Mouse (Mus musculus): ENCODE data around the gene Clic3. TPM values are rescaled to one million over a fixed set of nuclear protein-coding genes. Genes with fewer than 3 reads are reported as not detected.

The Clic3 gene
- total and polyA plus RNA-seq, 3 experiments, result 0.15 to 0.27 TPM; not detected in 1

DNA sequence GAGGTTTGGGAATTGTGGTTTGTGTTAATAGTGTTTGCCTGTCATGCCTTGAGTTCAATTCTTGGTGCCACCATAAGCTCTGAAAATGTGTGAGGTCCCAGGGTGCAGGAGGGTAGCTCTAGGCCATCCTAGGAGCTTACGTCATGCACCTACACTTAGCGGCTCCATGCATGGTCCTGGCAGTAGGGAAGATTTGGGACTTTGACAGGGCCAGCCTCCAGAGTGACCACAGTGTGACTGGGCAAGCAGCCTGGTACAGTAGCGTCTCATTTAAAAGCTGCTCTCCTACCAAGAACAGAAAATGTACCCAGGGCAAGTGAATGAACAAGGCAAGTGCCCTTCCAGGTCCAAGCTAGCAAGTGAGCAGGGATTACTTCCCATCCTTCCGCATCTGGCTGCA lies 49.2 kb downstream of the Clic3 start:
- Histone ChIP-seq H3K36me3 (ENCODE audit: control insufficient read depth in 1 of 2, insufficient read depth in 2 of 2, low read length in 2 of 2) (peaks cover 0 to 14% of the 10 kb centered on the region in 2 experiments; a peak in 2 of 4 replicates), H3K9ac (ENCODE audit: control insufficient read depth, low read depth, low read length, poor library complexity, severe bottlenecking) (no peak overlapping the region), H3K4me1 (ENCODE audit: control insufficient read depth in 1 of 2, insufficient read depth in 2 of 2, low read length in 2 of 2) (peaks cover 0 to 16% of the 10 kb centered on the region in 2 experiments; a peak in 3 of 4 replicates), H3K9me3 (replicated peaks; ENCODE audit: insufficient read depth, low read length) (no peaks in the 10 kb centered on the region), H3K4me3 (ENCODE audit: control insufficient read depth in 1 of 2, insufficient read depth in 1 of 2, low read depth in 2 of 2, low read length in 2 of 2) (no peak overlapping the region), H3K79me2 (ENCODE audit: control insufficient read depth, insufficient read depth, low read length, poor library complexity) (peaks cover 7% of the 10 kb centered on the region), H3K27ac (ENCODE audit: control insufficient read depth, low read depth, low read length) (no peak overlapping the region), H3K27me3 (ENCODE audit: control insufficient read depth in 1 of 2, insufficient read depth in 2 of 2, low read length in 2 of 2) (no peaks in the 10 kb centered on the region)
- TF ChIP-seq NRF1 (IDR thresholded peaks at IDR 0.05; ENCODE audit: insufficient read depth, low read depth, low read length, poor library complexity, severe bottlenecking) (no peak), MAX (IDR thresholded peaks at IDR 0.05; ENCODE audit: low read length) (no peak), MYB (IDR thresholded peaks at IDR 0.05; ENCODE audit: low read depth, low read length) (no peak), USF2 (IDR thresholded peaks at IDR 0.05; ENCODE audit: borderline replicate concordance in 1 of 2, insufficient read depth in 1 of 2, low read depth in 1 of 2, low read length in 2 of 2) (no peak), RCOR1 (IDR thresholded peaks at IDR 0.05; ENCODE audit: low read depth, low read length) (no peak), POLR2A (IDR thresholded peaks at IDR 0.05; ENCODE audit: control insufficient read depth in 1 of 2, insufficient read depth in 1 of 2, low read depth in 1 of 2, low read length in 2 of 2, poor library complexity in 1 of 2) (no peak)
- DNase-seq (ENCODE audit: low read depth, low spot score), result no peak

DNA sequence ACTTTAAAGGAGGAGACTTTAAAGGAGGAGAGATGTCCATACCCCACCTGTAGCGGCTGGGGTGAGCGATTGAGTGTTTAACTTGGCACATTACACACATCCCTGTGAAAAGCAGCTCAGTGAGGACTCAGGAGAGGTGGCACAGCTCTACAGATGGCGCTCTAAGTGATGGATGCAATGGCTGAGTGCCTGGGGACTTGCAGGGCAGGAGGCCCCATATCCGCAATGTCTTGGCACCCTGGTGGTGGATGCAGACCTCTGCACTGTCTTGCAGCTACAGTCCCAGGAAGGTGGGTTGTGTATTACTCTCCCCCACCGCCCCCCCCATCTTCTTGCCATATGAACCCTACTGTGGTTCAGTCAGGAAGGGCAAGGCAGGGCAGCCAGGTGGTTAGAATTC lies 50.3 kb downstream of the Clic3 start:
- no peak overlapping the region for H3K27ac ChIP-seq (ENCODE audit: control insufficient read depth, low read depth, low read length)
- DNase-seq (ENCODE audit: low read depth, low spot score), result peak; percentile 44
- peaks cover 0 to 7% of the 10 kb centered on the region in 2 experiments; a peak in 2 of 4 replicates for H3K36me3 ChIP-seq (ENCODE audit: control insufficient read depth in 1 of 2, insufficient read depth in 2 of 2, low read length in 2 of 2)
- H3K79me2 ChIP-seq (ENCODE audit: control insufficient read depth, insufficient read depth, low read length, poor library complexity), result no peaks in the 10 kb centered on the region
- H3K4me1 ChIP-seq (ENCODE audit: control insufficient read depth in 1 of 2, insufficient read depth in 2 of 2, low read length in 2 of 2), result peaks cover 0 to 8% of the 10 kb centered on the region in 2 experiments; a peak in 3 of 4 replicates
- H3K4me3 ChIP-seq (ENCODE audit: control insufficient read depth in 1 of 2, insufficient read depth in 1 of 2, low read depth in 2 of 2, low read length in 2 of 2), result no peak overlapping the region
- no peak overlapping the region for H3K9ac ChIP-seq (ENCODE audit: control insufficient read depth, low read depth, low read length, poor library complexity, severe bottlenecking)
- H3K27me3 ChIP-seq (ENCODE audit: control insufficient read depth in 1 of 2, insufficient read depth in 2 of 2, low read length in 2 of 2), result no peaks in the 10 kb centered on the region
- no peak for TF ChIP-seq JUND (IDR thresholded peaks at IDR 0.05; ENCODE audit: low read depth, low read length)
- no peak for TF ChIP-seq TCF12 (IDR thresholded peaks at IDR 0.05; ENCODE audit: low read depth, low read length)
- TF ChIP-seq SMC3 (IDR thresholded peaks at IDR 0.05; ENCODE audit: low read depth, low read length), result 0 out of 2 replicates have a peak, but pooled peaks have one; percentile 8
- no peak for TF ChIP-seq MEF2A (IDR thresholded peaks at IDR 0.05; ENCODE audit: extremely low read depth, insufficient replicate concordance, low read depth, low read length, poor library complexity, severe bottlenecking)
- TF ChIP-seq CTCF (IDR thresholded peaks at IDR 0.05 in 2 of 3, conservative IDR thresholded peaks at IDR 0.05 in 1 of 3; ENCODE audit: control insufficient read depth in 1 of 3, insufficient read depth in 1 of 3, low read depth in 2 of 3, low read length in 3 of 3, poor library complexity in 1 of 3, severe bottlenecking in 1 of 3), result peak in 2 of 3 experiments; percentile 17 to 39; a peak in 3 of 6 replicates
- no peaks in the 10 kb centered on the region for H3K9me3 ChIP-seq (replicated peaks; ENCODE audit: insufficient read depth, low read length)

Other genes with a start within 250 kb of the Clic3 start
Only the 30 nearest of the 44 such genes appear.
- 26.1 and 32.9 TPM in 2 replicates for gene Tprn, start 194.2 kb upstream of the Clic3 start, total RNA-seq (2012; rRNA removed)
- gene Tprn, start 194.2 kb upstream of the Clic3 start, polyA plus RNA-seq (2012; ENCODE audit: insufficient read depth in 1 of 2, insufficient read length in 2 of 2, low read depth in 1 of 2, low replicate concordance in 2 of 2, missing spikeins in 1 of 2), result 10 to 100 TPM in 1 of 2 experiments, not detected in 1; 50.8 TPM
- gene Ssna1, start 184.4 kb upstream of the Clic3 start, total RNA-seq (2012; rRNA removed), result 194 and 226 TPM in 2 replicates
- gene Ssna1, start 184.4 kb upstream of the Clic3 start, polyA plus RNA-seq (2012; ENCODE audit: insufficient read depth in 1 of 2, insufficient read length in 2 of 2, low read depth in 1 of 2, low replicate concordance in 2 of 2, missing spikeins in 1 of 2), result 100 to 1,000 TPM in 1 of 2 experiments, not detected in 1; 158 TPM
- gene Anapc2, start 184.4 kb upstream of the Clic3 start, total RNA-seq (2012; rRNA removed), result 9.8 and 10.3 TPM in 2 replicates
- gene Anapc2, start 184.4 kb upstream of the Clic3 start, polyA plus RNA-seq (2012; ENCODE audit: insufficient read depth in 1 of 2, insufficient read length in 2 of 2, low read depth in 1 of 2, low replicate concordance in 2 of 2, missing spikeins in 1 of 2), result 10 to 100 TPM in 1 of 2 experiments, not detected in 1; 67.0 TPM
- not detected in 2 replicates for gene Tmem210, start 168.7 kb upstream of the Clic3 start, total RNA-seq (2012; rRNA removed)
- gene Tmem210, start 168.7 kb upstream of the Clic3 start, polyA plus RNA-seq (2012; ENCODE audit: insufficient read depth in 1 of 2, insufficient read length in 2 of 2, low read depth in 1 of 2, low replicate concordance in 2 of 2, missing spikeins in 1 of 2), result not detected
- gene Lrrc26, start 166.9 kb upstream of the Clic3 start, total RNA-seq (2012; rRNA removed), result not detected in 2 replicates
- not detected for gene Lrrc26, start 166.9 kb upstream of the Clic3 start, polyA plus RNA-seq (2012; ENCODE audit: insufficient read depth in 1 of 2, insufficient read length in 2 of 2, low read depth in 1 of 2, low replicate concordance in 2 of 2, missing spikeins in 1 of 2)
- not detected in 2 replicates for gene Grin1, start 137.7 kb upstream of the Clic3 start, total RNA-seq (2012; rRNA removed)
- gene Grin1, start 137.7 kb upstream of the Clic3 start, polyA plus RNA-seq (2012; ENCODE audit: insufficient read depth in 1 of 2, insufficient read length in 2 of 2, low read depth in 1 of 2, low replicate concordance in 2 of 2, missing spikeins in 1 of 2), result under 1 TPM in 1 of 2 experiments, not detected in 1; 0.07 TPM
- 37.7 and 49.6 TPM in 2 replicates for gene Man1b1, start 124.5 kb upstream of the Clic3 start, total RNA-seq (2012; rRNA removed)
- gene Man1b1, start 124.5 kb upstream of the Clic3 start, polyA plus RNA-seq (2012; ENCODE audit: insufficient read depth in 1 of 2, insufficient read length in 2 of 2, low read depth in 1 of 2, low replicate concordance in 2 of 2, missing spikeins in 1 of 2), result 10 to 100 TPM in 1 of 2 experiments, not detected in 1; 50.1 TPM
- gene Dpp7, start 100.5 kb upstream of the Clic3 start, total RNA-seq (2012; rRNA removed), result 24.0 and 25.9 TPM in 2 replicates
- gene Dpp7, start 100.5 kb upstream of the Clic3 start, polyA plus RNA-seq (2012; ENCODE audit: insufficient read depth in 1 of 2, insufficient read length in 2 of 2, low read depth in 1 of 2, low replicate concordance in 2 of 2, missing spikeins in 1 of 2), result 10 to 100 TPM in 1 of 2 experiments, not detected in 1; 24.6 TPM
- 3.6 and 4.7 TPM in 2 replicates for gene Uap1l1, start 91.2 kb upstream of the Clic3 start, total RNA-seq (2012; rRNA removed)
- 10 to 100 TPM in 1 of 2 experiments, not detected in 1; 12.6 TPM for gene Uap1l1, start 91.2 kb upstream of the Clic3 start, polyA plus RNA-seq (2012; ENCODE audit: insufficient read depth in 1 of 2, insufficient read length in 2 of 2, low read depth in 1 of 2, low replicate concordance in 2 of 2, missing spikeins in 1 of 2)
- gene Sapcd2, start 84.5 kb upstream of the Clic3 start, total RNA-seq (2012; rRNA removed), result 39.7 and 51.9 TPM in 2 replicates
- 10 to 100 TPM in 1 of 2 experiments, not detected in 1; 58.2 TPM for gene Sapcd2, start 84.5 kb upstream of the Clic3 start, polyA plus RNA-seq (2012; ENCODE audit: insufficient read depth in 1 of 2, insufficient read length in 2 of 2, low read depth in 1 of 2, low replicate concordance in 2 of 2, missing spikeins in 1 of 2)
- gene Entpd2, start 61.0 kb upstream of the Clic3 start, total RNA-seq (2012; rRNA removed), result not detected in 2 replicates
- gene Entpd2, start 61.0 kb upstream of the Clic3 start, polyA plus RNA-seq (2012; ENCODE audit: insufficient read depth in 1 of 2, insufficient read length in 2 of 2, low read depth in 1 of 2, low replicate concordance in 2 of 2, missing spikeins in 1 of 2), result not detected
- not detected in 2 replicates for gene Npdc1, start 57.5 kb upstream of the Clic3 start, total RNA-seq (2012; rRNA removed)
- gene Npdc1, start 57.5 kb upstream of the Clic3 start, polyA plus RNA-seq (2012; ENCODE audit: insufficient read depth in 1 of 2, insufficient read length in 2 of 2, low read depth in 1 of 2, low replicate concordance in 2 of 2, missing spikeins in 1 of 2), result not detected
- gene Fut7, start 33.6 kb upstream of the Clic3 start, total RNA-seq (2012; rRNA removed), result 0.08 and 0.10 TPM in 2 replicates
- gene Fut7, start 33.6 kb upstream of the Clic3 start, polyA plus RNA-seq (2012; ENCODE audit: insufficient read depth in 1 of 2, insufficient read length in 2 of 2, low read depth in 1 of 2, low replicate concordance in 2 of 2, missing spikeins in 1 of 2), result under 1 TPM in 1 of 2 experiments, not detected in 1; 0.21 TPM
- 8.7 and 10.4 TPM in 2 replicates for gene Abca2, start 28.1 kb upstream of the Clic3 start, total RNA-seq (2012; rRNA removed)
- gene Abca2, start 28.1 kb upstream of the Clic3 start, polyA plus RNA-seq (2012; ENCODE audit: insufficient read depth in 1 of 2, insufficient read length in 2 of 2, low read depth in 1 of 2, low replicate concordance in 2 of 2, missing spikeins in 1 of 2), result 10 to 100 TPM in 1 of 2 experiments, not detected in 1; 42.2 TPM
- 13.2 and 18.5 TPM in 2 replicates for gene Paxx, start 4.3 kb downstream of the Clic3 start, total RNA-seq (2012; rRNA removed)
- 10 to 100 TPM in 1 of 2 experiments, not detected in 1; 22.1 TPM for gene Paxx, start 4.3 kb downstream of the Clic3 start, polyA plus RNA-seq (2012; ENCODE audit: insufficient read depth in 1 of 2, insufficient read length in 2 of 2, low read depth in 1 of 2, low replicate concordance in 2 of 2, missing spikeins in 1 of 2)
- not detected in 2 replicates for gene Ptgds, start 13.2 kb downstream of the Clic3 start, total RNA-seq (2012; rRNA removed)
- not detected for gene Ptgds, start 13.2 kb downstream of the Clic3 start, polyA plus RNA-seq (2012; ENCODE audit: insufficient read depth in 1 of 2, insufficient read length in 2 of 2, low read depth in 1 of 2, low replicate concordance in 2 of 2, missing spikeins in 1 of 2)
- not detected in 2 replicates for gene Lcn12, start 37.1 kb downstream of the Clic3 start, total RNA-seq (2012; rRNA removed)
- not detected for gene Lcn12, start 37.1 kb downstream of the Clic3 start, polyA plus RNA-seq (2012; ENCODE audit: insufficient read depth in 1 of 2, insufficient read length in 2 of 2, low read depth in 1 of 2, low replicate concordance in 2 of 2, missing spikeins in 1 of 2)
- 27.5 and 29.2 TPM in 2 replicates for gene Fbxw5, start 43.9 kb downstream of the Clic3 start, total RNA-seq (2012; rRNA removed)
- 10 to 100 TPM in 1 of 2 experiments, not detected in 1; 65.6 TPM for gene Fbxw5, start 43.9 kb downstream of the Clic3 start, polyA plus RNA-seq (2012; ENCODE audit: insufficient read depth in 1 of 2, insufficient read length in 2 of 2, low read depth in 1 of 2, low replicate concordance in 2 of 2, missing spikeins in 1 of 2)
- gene C8g, start 44.9 kb downstream of the Clic3 start, total RNA-seq (2012; rRNA removed), result 1.5 and 2.3 TPM in 2 replicates
- 1 to 10 TPM in 1 of 2 experiments, not detected in 1; 5.1 TPM for gene C8g, start 44.9 kb downstream of the Clic3 start, polyA plus RNA-seq (2012; ENCODE audit: insufficient read depth in 1 of 2, insufficient read length in 2 of 2, low read depth in 1 of 2, low replicate concordance in 2 of 2, missing spikeins in 1 of 2)
- 19.9 and 21.0 TPM in 2 replicates for gene Traf2, start 90.1 kb downstream of the Clic3 start, total RNA-seq (2012; rRNA removed)
- 10 to 100 TPM in 1 of 2 experiments, not detected in 1; 28.3 TPM for gene Traf2, start 90.1 kb downstream of the Clic3 start, polyA plus RNA-seq (2012; ENCODE audit: insufficient read depth in 1 of 2, insufficient read length in 2 of 2, low read depth in 1 of 2, low replicate concordance in 2 of 2, missing spikeins in 1 of 2)
- 135 and 142 TPM in 2 replicates for gene Edf1, start 101.0 kb downstream of the Clic3 start, total RNA-seq (2012; rRNA removed)
- 100 to 1,000 TPM in 1 of 2 experiments, not detected in 1; 318 TPM for gene Edf1, start 101.0 kb downstream of the Clic3 start, polyA plus RNA-seq (2012; ENCODE audit: insufficient read depth in 1 of 2, insufficient read length in 2 of 2, low read depth in 1 of 2, low replicate concordance in 2 of 2, missing spikeins in 1 of 2)
- 17.6 and 24.0 TPM in 2 replicates for gene Mamdc4, start 118.0 kb downstream of the Clic3 start, total RNA-seq (2012; rRNA removed)
- gene Mamdc4, start 118.0 kb downstream of the Clic3 start, polyA plus RNA-seq (2012; ENCODE audit: insufficient read depth in 1 of 2, insufficient read length in 2 of 2, low read depth in 1 of 2, low replicate concordance in 2 of 2, missing spikeins in 1 of 2), result 10 to 100 TPM in 1 of 2 experiments, not detected in 1; 21.6 TPM
- gene Phpt1, start 118.4 kb downstream of the Clic3 start, total RNA-seq (2012; rRNA removed), result 34.7 and 47.0 TPM in 2 replicates
- 10 to 100 TPM in 1 of 2 experiments, not detected in 1; 73.7 TPM for gene Phpt1, start 118.4 kb downstream of the Clic3 start, polyA plus RNA-seq (2012; ENCODE audit: insufficient read depth in 1 of 2, insufficient read length in 2 of 2, low read depth in 1 of 2, low replicate concordance in 2 of 2, missing spikeins in 1 of 2)
- gene Ajm1, start 124.9 kb downstream of the Clic3 start, total RNA-seq (2012; rRNA removed), result 0.04 and 0.07 TPM in 2 replicates
- under 1 TPM in 1 of 2 experiments, not detected in 1; 0.32 TPM for gene Ajm1, start 124.9 kb downstream of the Clic3 start, polyA plus RNA-seq (2012; ENCODE audit: insufficient read depth in 1 of 2, insufficient read length in 2 of 2, low read depth in 1 of 2, low replicate concordance in 2 of 2, missing spikeins in 1 of 2)
- gene Rabl6, start 151.7 kb downstream of the Clic3 start, total RNA-seq (2012; rRNA removed), result 66.1 and 76.9 TPM in 2 replicates
- 100 to 1,000 TPM in 1 of 2 experiments, 10 to 100 TPM in 1; 84.7 to 104 TPM for gene Rabl6, start 151.7 kb downstream of the Clic3 start, polyA plus RNA-seq (2012; ENCODE audit: insufficient read depth in 1 of 2, insufficient read length in 2 of 2, low read depth in 1 of 2, low replicate concordance in 2 of 2, missing spikeins in 1 of 2)
- 0.04 TPM in 1 of 2 replicates, not detected in the other for gene Ccdc183, start 160.8 kb downstream of the Clic3 start, total RNA-seq (2012; rRNA removed)
- gene Ccdc183, start 160.8 kb downstream of the Clic3 start, polyA plus RNA-seq (2012; ENCODE audit: insufficient read depth in 1 of 2, insufficient read length in 2 of 2, low read depth in 1 of 2, low replicate concordance in 2 of 2, missing spikeins in 1 of 2), result under 1 TPM in 1 of 2 experiments, not detected in 1; 0.26 TPM
- 10.9 and 11.9 TPM in 2 replicates for gene Tmem141, start 165.2 kb downstream of the Clic3 start, total RNA-seq (2012; rRNA removed)
- gene Tmem141, start 165.2 kb downstream of the Clic3 start, polyA plus RNA-seq (2012; ENCODE audit: insufficient read depth in 1 of 2, insufficient read length in 2 of 2, low read depth in 1 of 2, low replicate concordance in 2 of 2, missing spikeins in 1 of 2), result 10 to 100 TPM in 1 of 2 experiments, not detected in 1; 25.3 TPM
- gene Fcna, start 171.2 kb downstream of the Clic3 start, total RNA-seq (2012; rRNA removed), result not detected in 2 replicates
- gene Fcna, start 171.2 kb downstream of the Clic3 start, polyA plus RNA-seq (2012; ENCODE audit: insufficient read depth in 1 of 2, insufficient read length in 2 of 2, low read depth in 1 of 2, low replicate concordance in 2 of 2, missing spikeins in 1 of 2), result under 1 TPM in 1 of 2 experiments, not detected in 1; 0.21 TPM
- gene Lcn8, start 196.3 kb downstream of the Clic3 start, total RNA-seq (2012; rRNA removed), result not detected in 2 replicates
- gene Lcn8, start 196.3 kb downstream of the Clic3 start, polyA plus RNA-seq (2012; ENCODE audit: insufficient read depth in 1 of 2, insufficient read length in 2 of 2, low read depth in 1 of 2, low replicate concordance in 2 of 2, missing spikeins in 1 of 2), result not detected
- gene Lcn5, start 201.1 kb downstream of the Clic3 start, total RNA-seq (2012; rRNA removed), result not detected in 2 replicates
- not detected for gene Lcn5, start 201.1 kb downstream of the Clic3 start, polyA plus RNA-seq (2012; ENCODE audit: insufficient read depth in 1 of 2, insufficient read length in 2 of 2, low read depth in 1 of 2, low replicate concordance in 2 of 2, missing spikeins in 1 of 2)